Mouse (Mus musculus) E14TG2a.4 (cell line): ENCODE data around the gene Slc1a7.

ENCODE experiments used
- H3K27me3 ChIP-seq: 2 replicates; pipeline ENCODE4 v1.6.1; 2014; ENCODE audit warnings: low read length, control low read depth; ENCODE audit not compliant: insufficient read depth
- H3K36me3 ChIP-seq: 2 replicates; pipeline ENCODE4 v1.6.1; 2014; ENCODE audit warnings: low read length, control low read depth; ENCODE audit not compliant: insufficient read depth
- H3K4me1 ChIP-seq: replicated peaks from 2 replicates; pipeline ENCODE4 v1.6.1; 2014; ENCODE audit warnings: low read depth, low read length, control low read depth
- H3K4me3 ChIP-seq: replicated peaks from 2 replicates; pipeline ENCODE4 v1.5.1; 2014; ENCODE audit warnings: mild to moderate bottlenecking, low read length
- H3K9me3 ChIP-seq: 2 replicates; pipeline ENCODE4 v1.6.1; 2014; ENCODE audit warnings: low read length, control low read depth
- CTCF ChIP-seq: conservative IDR thresholded peaks from 2 replicates; pipeline ENCODE4 v1.5.1; 2014; ENCODE audit warnings: low read length
- NANOG ChIP-seq: IDR thresholded peaks from 2 replicates; pipeline ENCODE4 v1.6.1; 2014; ENCODE audit warnings: borderline replicate concordance, low read length, mixed read lengths
- POU5F1 ChIP-seq: IDR thresholded peaks from 2 replicates; pipeline ENCODE4 v1.6.1; 2014; ENCODE audit warnings: low read length, borderline replicate concordance

Slc1a7 gene

GRCm38 (mm10) chr4:107955691-107956090 lies 12.4 kb upstream of the Slc1a7 start:
- H3K4me3 ChIP-seq = no peak overlapping the region
- peaks cover 7% of the 10 kb centered on the region for H3K4me1 ChIP-seq
- H3K9me3 ChIP-seq = no peaks in the 10 kb centered on the region
- H3K27me3 ChIP-seq = peaks cover 13% of the 10 kb centered on the region
- TF ChIP-seq POU5F1 (no peak), NANOG (no peak), CTCF (no peak)
- H3K36me3 ChIP-seq = no peaks in the 10 kb centered on the region

- TF ChIP-seq POU5F1 (no peak), CTCF (no peak), NANOG (no peak)
- Histone ChIP-seq H3K4me3 (no peak overlapping the region), H3K27me3 (peaks cover 34% of the 10 kb centered on the region), H3K9me3 (no peaks in the 10 kb centered on the region), H3K4me1 (peaks cover 11% of the 10 kb centered on the region), H3K36me3 (no peaks in the 10 kb centered on the region)
Observed at GRCm38 (mm10) chr4:107958487-107958886, 9.6 kb upstream of the Slc1a7 start.

DNA sequence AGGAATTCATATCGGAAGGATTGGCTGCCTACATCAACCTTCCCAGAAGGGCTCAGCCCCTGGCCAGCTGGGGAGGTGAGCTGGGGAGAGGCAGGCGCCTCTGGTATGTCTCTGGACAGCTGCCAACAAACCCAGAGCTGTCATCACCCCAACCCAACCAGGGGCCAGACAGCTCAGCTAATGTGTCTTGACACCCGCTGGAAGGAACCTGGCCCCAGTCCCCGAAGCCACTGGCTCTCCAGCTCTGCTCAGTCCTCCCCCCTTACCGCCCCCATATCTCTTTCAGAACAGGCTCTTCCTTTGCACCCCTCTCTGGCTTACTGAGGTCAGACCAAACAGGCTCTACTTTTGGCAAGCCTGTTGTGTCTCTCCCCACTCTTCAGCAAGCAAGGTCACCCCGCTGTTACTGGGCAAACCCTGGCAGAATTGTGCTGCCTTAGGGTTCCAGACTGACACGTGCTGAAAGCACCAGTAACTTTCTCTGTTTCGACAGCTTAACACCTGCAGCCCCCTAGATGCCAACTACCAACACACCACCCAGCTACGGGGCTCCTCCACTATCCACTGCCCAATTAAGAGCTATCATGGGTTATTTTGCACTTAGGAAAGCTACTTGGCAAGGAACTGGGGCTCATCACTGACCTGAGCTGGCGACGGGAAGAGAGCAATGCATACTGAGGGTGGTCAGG lies 5.9 kb upstream of the Slc1a7 start:
- Histone ChIP-seq H3K27me3 (peaks cover 34% of the 10 kb centered on the region), H3K4me1 (peaks cover 36% of the 10 kb centered on the region), H3K36me3 (no peaks in the 10 kb centered on the region), H3K4me3 (no peak overlapping the region), H3K9me3 (no peaks in the 10 kb centered on the region)
- TF ChIP-seq NANOG (no peak), POU5F1 (no peak), CTCF (no peak)

DNA sequence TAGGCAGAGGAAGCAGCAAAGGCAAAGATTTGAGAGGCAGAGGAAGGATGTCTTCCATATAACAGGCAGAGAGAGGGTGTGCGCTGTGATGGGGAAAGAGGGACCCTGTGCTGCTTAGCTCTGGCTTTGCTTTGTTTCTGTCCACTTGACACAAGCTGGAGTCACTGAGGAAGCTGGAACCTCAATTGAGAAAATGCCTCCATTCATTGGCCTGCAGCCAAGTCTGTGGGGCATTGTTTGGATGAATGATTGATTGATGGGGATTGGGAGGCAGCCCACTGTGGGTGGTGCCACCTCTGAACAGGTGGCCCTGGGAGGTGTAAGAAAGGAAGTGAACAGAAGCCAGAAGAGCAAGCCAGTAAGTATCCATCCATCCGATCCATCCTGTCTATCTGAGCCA lies 5.3 kb upstream of the Slc1a7 start:
- no peaks in the 10 kb centered on the region for H3K9me3 ChIP-seq
- H3K36me3 ChIP-seq = no peaks in the 10 kb centered on the region
- peaks cover 37% of the 10 kb centered on the region for H3K4me1 ChIP-seq
- peaks cover 34% of the 10 kb centered on the region for H3K27me3 ChIP-seq
- H3K4me3 ChIP-seq = no peak overlapping the region
- TF ChIP-seq POU5F1 (no peak), NANOG (no peak), CTCF (no peak)

- TF ChIP-seq NANOG (no peak), CTCF (no peak), POU5F1 (no peak)
- H3K4me3 ChIP-seq = no peak overlapping the region
- no peaks in the 10 kb centered on the region for H3K36me3 ChIP-seq
- peaks cover 59% of the 10 kb centered on the region for H3K4me1 ChIP-seq
- H3K27me3 ChIP-seq = peaks cover 21% of the 10 kb centered on the region
- no peaks in the 10 kb centered on the region for H3K9me3 ChIP-seq
Observed at GRCm38 (mm10) chr4:107966416-107967109, 1.6 kb upstream of the Slc1a7 start.

- TF ChIP-seq CTCF (no peak), NANOG (no peak), POU5F1 (no peak)
- Histone ChIP-seq H3K27me3 (peaks cover 7% of the 10 kb centered on the region), H3K36me3 (no peaks in the 10 kb centered on the region), H3K9me3 (no peaks in the 10 kb centered on the region), H3K4me1 (peaks cover 52% of the 10 kb centered on the region), H3K4me3 (no peak overlapping the region)
Observed at GRCm38 (mm10) chr4:107969781-107970180, 1.6 kb downstream of the Slc1a7 start.

DNA sequence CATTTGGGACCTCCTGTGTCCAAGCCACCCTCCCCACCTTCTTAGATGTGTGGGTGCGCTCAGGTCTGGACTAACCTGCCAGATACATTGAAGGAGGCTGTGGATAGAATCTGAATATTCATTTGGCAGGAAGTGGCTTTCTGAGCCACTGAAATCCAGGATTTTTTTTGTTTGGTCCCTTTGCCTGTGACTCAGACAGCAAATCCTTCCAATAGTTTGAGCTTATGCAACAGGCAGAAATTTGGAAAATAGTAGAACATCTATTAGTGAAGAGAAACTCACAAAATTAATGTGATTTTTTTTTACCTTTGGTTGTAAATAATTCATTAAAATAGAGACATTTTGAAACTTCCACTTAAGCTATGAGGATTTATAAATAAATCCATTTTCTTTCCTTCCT lies 3.0 kb downstream of the Slc1a7 start:
- H3K4me3 ChIP-seq = no peak overlapping the region
- H3K4me1 ChIP-seq = peaks cover 40% of the 10 kb centered on the region
- no peaks in the 10 kb centered on the region for H3K9me3 ChIP-seq
- TF ChIP-seq NANOG (no peak), POU5F1 (no peak), CTCF (no peak)
- no peaks in the 10 kb centered on the region for H3K36me3 ChIP-seq
- H3K27me3 ChIP-seq = peaks cover 7% of the 10 kb centered on the region

DNA sequence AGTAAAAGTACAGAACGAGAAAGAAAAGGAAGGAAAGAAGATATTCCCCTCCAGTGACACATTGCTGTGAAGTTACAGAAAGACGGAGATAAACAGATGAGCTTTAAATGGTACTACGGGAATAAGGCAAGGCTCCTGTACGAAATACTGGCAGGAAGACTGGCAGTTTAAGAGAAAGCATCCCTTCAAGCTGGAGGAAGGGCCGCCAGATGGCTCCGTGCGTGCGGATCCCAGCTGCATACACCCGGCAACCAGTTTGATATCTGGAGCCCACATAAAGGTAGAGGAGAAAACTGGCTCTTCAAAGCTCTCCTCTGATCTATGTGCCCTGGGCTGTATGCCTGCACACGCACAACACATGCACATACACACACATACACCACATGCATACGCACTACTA lies 6.4 kb downstream of the Slc1a7 start:
- Histone ChIP-seq H3K4me3 (no peak overlapping the region), H3K4me1 (peaks cover 16% of the 10 kb centered on the region; the same call in 1 of the 2 replicates), H3K27me3 (peaks cover 5% of the 10 kb centered on the region; the same call in 1 of the 2 replicates), H3K9me3 (no peaks in the 10 kb centered on the region), H3K36me3 (no peaks in the 10 kb centered on the region)
- TF ChIP-seq NANOG (no peak), CTCF (no peak), POU5F1 (no peak)

DNA sequence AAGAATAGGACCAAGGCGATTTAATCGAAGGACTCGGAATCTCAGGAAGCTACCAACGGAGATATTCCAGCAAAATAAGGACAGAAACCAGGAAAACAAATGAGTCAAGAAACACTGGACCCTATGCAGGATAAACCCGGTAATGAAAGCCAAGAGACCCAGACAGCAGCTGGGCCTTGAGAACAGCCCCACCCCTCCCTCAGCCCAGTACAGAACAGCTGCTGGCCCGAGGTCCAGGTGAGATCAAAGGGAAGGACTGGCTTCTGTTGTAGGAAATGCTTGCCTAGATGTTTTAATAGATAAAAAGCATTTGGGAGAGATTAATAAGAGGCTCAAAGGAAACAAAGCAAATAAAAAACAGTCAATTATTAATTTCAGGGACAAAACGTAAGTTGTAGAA lies 6.9 kb downstream of the Slc1a7 start:
- Histone ChIP-seq H3K4me3 (no peak overlapping the region), H3K27me3 (peaks cover 5% of the 10 kb centered on the region; the same call in 1 of the 2 replicates), H3K36me3 (no peaks in the 10 kb centered on the region), H3K4me1 (peaks cover 11% of the 10 kb centered on the region; the same call in 1 of the 2 replicates), H3K9me3 (no peaks in the 10 kb centered on the region)
- TF ChIP-seq CTCF (no peak), POU5F1 (no peak), NANOG (no peak)
